Mouse (Mus musculus) C2C12 (cell line): ENCODE results near the gene Ddb1.

ENCODE experiments used
- CTCF ChIP-seq: IDR thresholded peaks from one replicate; pipeline ENCODE4 v1.5.1; 2011; ENCODE audit not compliant: control insufficient read depth, insufficient read depth, insufficient read length
- FOSL1 ChIP-seq: IDR thresholded peaks from one replicate; pipeline ENCODE4 v1.8.0; 2011; ENCODE audit warnings: mild to moderate bottlenecking, low read length; ENCODE audit not compliant: poor library complexity, insufficient read depth, severe bottlenecking
- MAX ChIP-seq: IDR thresholded peaks from one replicate; pipeline ENCODE4 v1.6.1; 2011; ENCODE audit warnings: mild to moderate bottlenecking, control low read depth
- MYOD1 ChIP-seq: IDR thresholded peaks from one replicate; pipeline ENCODE4 v1.6.1; 2011; ENCODE audit warnings: low read depth; ENCODE audit not compliant: control insufficient read depth, insufficient read length

DNA sequence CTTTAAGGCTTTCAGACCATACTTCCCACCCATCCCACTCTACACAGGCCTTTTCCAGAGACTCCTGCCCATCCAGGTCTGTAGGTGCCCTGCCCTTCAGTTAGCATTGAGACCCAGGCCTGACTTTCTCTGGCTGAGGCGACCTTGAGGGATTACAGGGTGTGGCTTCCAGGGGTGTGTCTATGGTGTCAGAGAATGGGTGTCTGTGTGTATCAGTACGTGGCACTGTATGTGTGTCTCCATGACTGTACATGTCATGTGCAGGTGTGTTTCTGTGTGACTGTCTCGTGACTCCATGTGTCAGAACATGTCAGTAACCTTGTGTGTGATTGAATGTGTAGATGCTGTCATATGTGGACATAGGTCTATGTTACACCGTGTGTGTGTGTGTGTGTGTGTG lies 66.2 kb downstream of the Ddb1 start:
- TF ChIP-seq CTCF, result no peak
- no peak for TF ChIP-seq MAX
- TF ChIP-seq FOSL1, result no peak
- TF ChIP-seq MYOD1, result no peak
